Comparison of ENCODE assay signal across 8 mouse cellular contexts in genomic region chr10:20170605-20171088, GRCm38 (mm10). TPM values are rescaled to one million over a fixed set of nuclear protein-coding genes. Genes with fewer than 3 reads are reported as not detected.
DNase-seq lines count a peak whose midpoint lies in the region; ATAC-seq and TF ChIP-seq lines count a peak whose summit lies in the region.

No protein-coding gene starts in this region.

- TF ChIP-seq EP300 in lung, postnatal 0 days (IDR thresholded peaks at IDR 0.05): no peak

- peak; percentile 77 for TF ChIP-seq CTCF in cortical plate, adult 2 months (IDR thresholded peaks at IDR 0.05; ENCODE audit: extremely low read depth, insufficient read depth, low read length)
- TF ChIP-seq CTCF in gastrocnemius, adult 2 months (IDR thresholded peaks at IDR 0.05): peak; percentile 69
- TF ChIP-seq CTCF in lung, postnatal 0 days (IDR thresholded peaks at IDR 0.05): peak; percentile 98

- no peaks in the 10 kb centered on the region; the same call in 1 of the 2 replicates for H3K27me3 ChIP-seq in hindbrain, embryonic 16.5 days (replicated peaks; ENCODE audit: control insufficient read depth, insufficient read depth, low read length)
- H3K27me3 ChIP-seq in lung, postnatal 0 days (replicated peaks; ENCODE audit: insufficient read depth, low read length): no peaks in the 10 kb centered on the region

- peak overlapping the region; percentile 55 for H3K4me3 ChIP-seq in cortical plate, adult 2 months (ENCODE audit: insufficient read depth, low read length)
- peak overlapping the region; percentile 58 for H3K4me3 ChIP-seq in gastrocnemius, adult 2 months
- H3K4me3 ChIP-seq in hindbrain, embryonic 16.5 days (ENCODE audit: low read length): peak overlapping the region; percentile 40
- H3K4me3 ChIP-seq in lung, postnatal 0 days (ENCODE audit: low read depth, low read length): no peak overlapping the region

- intact Hi-C loops in gastrocnemius, adult 2 months (cut with DNase I): no loop called here

- no peaks in the 10 kb centered on the region for H3K9me3 ChIP-seq in hindbrain, embryonic 16.5 days (ENCODE audit: control insufficient read depth, low read length)
- H3K9me3 ChIP-seq in lung, postnatal 0 days (ENCODE audit: low read length): no peaks in the 10 kb centered on the region

- H3K4me1 ChIP-seq in cortical plate, adult 2 months (ENCODE audit: control insufficient read depth, insufficient read depth, low read length): peaks cover 7% of the 10 kb centered on the region
- peaks cover 18% of the 10 kb centered on the region for H3K4me1 ChIP-seq in hindbrain, embryonic 16.5 days (ENCODE audit: control insufficient read depth, insufficient read depth, low read depth, low read length)
- peaks cover 2% of the 10 kb centered on the region; the same call in 1 of the 2 replicates for H3K4me1 ChIP-seq in lung, postnatal 0 days (ENCODE audit: insufficient read depth, low read depth, low read length)

- peak; percentile 96 for ATAC-seq in hindbrain, embryonic 16.5 days
- peak; percentile 96 for ATAC-seq in lung, postnatal 0 days

- 9% methylated on average over 11 of the region's 11 CpGs for WGBS in hindbrain, embryonic 16.5 days
- WGBS in lung, postnatal 0 days: 14% methylated on average over 11 of the region's 11 CpGs

- DNase-seq in adrenal gland, adult 2 months: peak; percentile 74
- peak; percentile 58 for DNase-seq in gastrocnemius, adult 2 months
- peak; percentile 88 for DNase-seq in left cerebral cortex, adult 11 months (ENCODE audit: low spot score)
- DNase-seq in lung, postnatal 0 days (ENCODE audit: low spot score): peak; percentile 91
- peak; percentile 96 for DNase-seq in retina, postnatal 1 day
- no peak for DNase-seq in T-cell, adult 2 months (ENCODE audit: low spot score)

- TF ChIP-seq POLR2A in cortical plate, adult 2 months (IDR thresholded peaks at IDR 0.05; ENCODE audit: extremely low read depth, insufficient read depth, low read length): no peak

- H3K4me2 ChIP-seq in hindbrain, embryonic 16.5 days (ENCODE audit: low read length): peak overlapping the region; percentile 79
- peak overlapping the region; percentile 45 for H3K4me2 ChIP-seq in lung, postnatal 0 days (replicated peaks; ENCODE audit: low read depth, low read length)

- peak overlapping the region; percentile 59 for H3K9ac ChIP-seq in hindbrain, embryonic 16.5 days (ENCODE audit: low read depth, low read length)
- no peak overlapping the region for H3K9ac ChIP-seq in lung, postnatal 0 days (replicated peaks; ENCODE audit: low read depth)

- peak overlapping the region; percentile 25 for H3K27ac ChIP-seq in cortical plate, adult 2 months (ENCODE audit: insufficient read depth, low read length)
- no peak overlapping the region for H3K27ac ChIP-seq in gastrocnemius, adult 2 months
- H3K27ac ChIP-seq in hindbrain, embryonic 16.5 days (ENCODE audit: low read depth, low read length): peak overlapping the region; percentile 72
- H3K27ac ChIP-seq in lung, postnatal 0 days (ENCODE audit: low read length): no peak overlapping the region

- no peaks in the 10 kb centered on the region for H3K36me3 ChIP-seq in hindbrain, embryonic 16.5 days (ENCODE audit: control insufficient read depth, insufficient read depth, low read length)
- no peaks in the 10 kb centered on the region for H3K36me3 ChIP-seq in lung, postnatal 0 days (ENCODE audit: insufficient read depth, low read length)

RNA-seq across cellular contexts. Expression of gene Map7, which starts 22.4 kb away (rescaled TPM):
- total RNA-seq in adrenal gland, adult 2 months (2021): 10 to 100 TPM; 14.6 to 18.1 TPM
- 8.9 TPM in 2 replicates for polyA plus RNA-seq in adrenal gland, adult 2 months (2012; rRNA removed)
- polyA plus RNA-seq in cortical plate, adult 2 months (2012; rRNA removed): 86.5 and 91.4 TPM in 2 replicates
- total RNA-seq in gastrocnemius, adult 2 months (2021): 1 to 10 TPM; 3.9 to 4.9 TPM
- polyA plus RNA-seq in hindbrain, embryonic 16.5 days (2015; fragmentation: Nextera tagmentation; extraction: Ambion mirVana): 10.0 and 11.2 TPM in 2 replicates
- 12.9 and 14.4 TPM in 2 replicates for polyA plus RNA-seq in lung, postnatal 0 days (2015; fragmentation: Nextera tagmentation; extraction: Ambion mirVana)

Comparison
In these comparisons a context has a peak if more than half of its experiments do, and no peak if none do; other contexts are left out.
1. H3K27ac ChIP-seq: peak in cortical plate, adult 2 months (single experiment) and hindbrain, embryonic 16.5 days (single experiment); none in gastrocnemius, adult 2 months (single experiment) and lung, postnatal 0 days (single experiment).
2. Peak in every context shown above with its lines, with median percentiles within 50 percentile points of each other: CTCF ChIP-seq.